Mouse (Mus musculus) common myeloid progenitor, adult 5-6 weeks (primary cell): ENCODE data around the gene C1qtnf7. TPM values are rescaled to one million over a fixed set of nuclear protein-coding genes. Genes with fewer than 3 reads are reported as not detected.

Experiments used
- ATAC-seq: replicated peaks from 2 replicates; pipeline ENCODE4 v1.8.0; 2016; ENCODE audit warnings: low read depth, mild to moderate bottlenecking, moderate TSS enrichment, inconsistent platforms; ENCODE audit not compliant: poor library complexity, severe bottlenecking
- total RNA-seq: library from RNA; stranded (forward); fragments of 200-1000, 187-1606 nt; gene quantifications from 2 replicates; pipeline ENCODE4 v1.2.3, GENCODE M21; 2017

The C1qtnf7 gene
- total RNA-seq, 1 experiment from 2014 or later, result not detected

GRCm38 (mm10) chr5:43601601-43602000 is 86.3 kb downstream of the C1qtnf7 start:
- no peak for ATAC-seq

GRCm38 (mm10) chr5:43602518-43602917 is 87.2 kb downstream of the C1qtnf7 start:
- no peak for ATAC-seq

- ATAC-seq, result no peak
Observed at GRCm38 (mm10) chr5:43603559-43603958, 88.2 kb downstream of the C1qtnf7 start.

- ATAC-seq, result no peak
Observed at GRCm38 (mm10) chr5:43608073-43608472, 92.7 kb downstream of the C1qtnf7 start.

GRCm38 (mm10) chr5:43609760-43610159 is 94.4 kb downstream of the C1qtnf7 start:
- no peak for ATAC-seq

GRCm38 (mm10) chr5:43621575-43622299 is 106.4 kb downstream of the C1qtnf7 start:
- no peak for ATAC-seq

GRCm38 (mm10) chr5:43625407-43625806 is 110.1 kb downstream of the C1qtnf7 start:
- ATAC-seq, result no peak

- ATAC-seq, result no peak
Observed at GRCm38 (mm10) chr5:43634071-43634601, 118.8 kb downstream of the C1qtnf7 start.

- peak; percentile 94 for ATAC-seq
Observed at GRCm38 (mm10) chr5:43634602-43635081, 119.3 kb downstream of the C1qtnf7 start.

GRCm38 (mm10) chr5:43645020-43645419 is 129.7 kb downstream of the C1qtnf7 start:
- no peak for ATAC-seq

- ATAC-seq, result no peak
Observed at GRCm38 (mm10) chr5:43647098-43647774, 131.9 kb downstream of the C1qtnf7 start.

- ATAC-seq, result no peak
Observed at GRCm38 (mm10) chr5:43661498-43661897, 146.2 kb downstream of the C1qtnf7 start.

- peak; percentile 64 for ATAC-seq
Observed at GRCm38 (mm10) chr5:43661997-43662961, 146.9 kb downstream of the C1qtnf7 start, which contains the start of gene Cc2d2a. Gene Cc2d2a, plus strand, starts transcription at chr5:43662346.

- no peak for ATAC-seq
Observed at GRCm38 (mm10) chr5:43663531-43663930, 148.2 kb downstream of the C1qtnf7 start.

GRCm38 (mm10) chr5:43665144-43665543 is 149.8 kb downstream of the C1qtnf7 start:
- no peak for ATAC-seq

Other genes starting within 250 kb of the C1qtnf7 start
- 2.7 and 3.8 TPM in 2 replicates for gene Cc2d2a, start 146.8 kb downstream of the C1qtnf7 start, total RNA-seq